Mouse (Mus musculus): ENCODE measurements around the gene Mbtd1. TPM values are rescaled to one million over a fixed set of nuclear protein-coding genes. Genes with fewer than 3 reads are reported as not detected.
"Not testable (repeated sequence)": the region's sequence is repeated elsewhere in the genome, so short reads cannot be mapped to it uniquely, and the experiment has no call there.

Gene Mbtd1
- 10 to 100 TPM; 28.1 to 38.8 (median 31.6) TPM for total RNA-seq (2022)

DNA sequence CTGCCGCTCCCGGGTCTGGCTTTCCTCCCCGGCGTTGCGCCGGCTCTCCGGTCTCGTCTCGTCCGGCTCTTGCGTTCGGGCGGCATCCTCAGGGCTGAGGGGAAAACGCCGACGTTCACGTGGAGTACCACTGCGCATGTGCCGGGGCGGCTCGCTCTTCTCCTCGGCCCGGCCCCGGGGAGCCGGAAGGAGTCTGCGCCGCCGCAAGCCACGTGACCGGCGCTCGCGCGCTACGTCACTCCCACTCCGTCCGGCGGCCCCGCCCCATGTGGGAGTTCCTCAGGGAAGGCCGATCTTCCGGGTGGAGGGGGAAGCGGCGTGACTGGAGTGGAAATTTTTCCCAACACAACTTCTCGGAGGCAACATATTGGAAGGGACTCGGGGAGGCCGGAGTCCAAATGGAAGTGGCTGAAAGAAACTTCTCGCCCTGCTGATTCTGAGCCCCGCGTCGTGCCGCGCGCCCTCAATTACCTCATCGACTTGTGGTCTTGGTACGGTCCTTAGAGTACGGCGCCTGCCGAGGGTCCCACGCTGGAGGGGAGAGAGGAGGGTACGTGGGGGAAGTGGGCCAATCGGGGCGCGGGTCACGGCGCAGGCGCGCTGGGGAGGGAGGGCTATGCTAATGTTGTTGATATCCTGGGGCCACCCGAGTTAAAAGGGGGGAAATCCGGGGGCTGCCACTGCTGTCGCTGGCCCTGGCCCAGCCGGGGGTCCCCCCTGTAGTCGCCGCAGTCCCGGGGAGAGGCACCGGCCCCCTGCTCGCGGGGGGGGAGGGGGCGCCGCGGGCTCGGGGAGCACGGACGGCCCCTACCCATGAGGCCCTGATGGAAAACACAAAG, at the start of gene Mbtd1, which contains the start of gene Utp18:
Mbtd1 (plus strand) TSS at position 281 of the 839 bp plus-strand sequence.
Utp18 (minus strand) TSS at position 195 of the 839 bp plus-strand sequence.
- DNase-seq (ENCODE audit: low spot score in 2 of 2), result peak; percentile 97 to 98

DNA sequence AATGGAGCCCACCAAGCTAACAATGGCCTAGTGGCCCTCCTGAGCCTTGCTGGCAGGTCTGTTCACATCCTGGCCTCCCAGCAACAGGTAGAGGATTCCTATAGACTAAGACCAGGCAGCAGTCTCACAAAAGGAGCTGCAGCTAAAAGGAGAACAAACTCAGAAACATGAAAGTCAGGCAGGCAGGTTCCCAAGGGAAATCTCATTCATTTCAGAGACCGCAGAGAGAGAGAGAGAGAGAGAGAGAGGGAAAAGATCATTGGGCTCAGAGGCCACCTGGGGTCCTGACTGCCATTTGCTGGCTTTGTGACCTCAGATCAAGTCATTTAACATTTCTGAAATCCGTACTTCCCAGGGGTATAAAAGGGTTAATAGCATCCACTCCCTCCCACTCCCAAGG, 38.3 kb upstream of the Mbtd1 start:
- DNase-seq (ENCODE audit: low spot score in 2 of 2), result no peak

DNA sequence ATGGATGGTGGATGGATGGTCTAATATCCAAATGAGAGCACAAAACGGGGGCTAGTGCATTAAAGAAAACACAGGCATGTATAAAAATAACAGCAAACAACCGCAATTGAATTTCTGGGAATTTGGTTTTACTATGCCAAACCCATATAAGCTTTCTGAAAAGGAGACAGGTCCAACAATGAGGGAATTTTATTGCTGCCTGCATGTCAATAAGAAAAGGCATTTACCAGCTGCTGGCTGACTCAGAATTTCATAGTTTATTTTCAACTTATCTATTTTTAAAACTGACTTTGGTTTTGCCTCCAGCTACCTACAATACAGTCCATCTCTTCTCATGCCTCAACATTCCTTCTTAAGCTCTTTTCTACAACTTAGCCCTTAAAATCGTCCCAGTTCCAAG, 33.1 kb upstream of the Mbtd1 start:
- DNase-seq (ENCODE audit: low spot score in 2 of 2), result no peak

DNA sequence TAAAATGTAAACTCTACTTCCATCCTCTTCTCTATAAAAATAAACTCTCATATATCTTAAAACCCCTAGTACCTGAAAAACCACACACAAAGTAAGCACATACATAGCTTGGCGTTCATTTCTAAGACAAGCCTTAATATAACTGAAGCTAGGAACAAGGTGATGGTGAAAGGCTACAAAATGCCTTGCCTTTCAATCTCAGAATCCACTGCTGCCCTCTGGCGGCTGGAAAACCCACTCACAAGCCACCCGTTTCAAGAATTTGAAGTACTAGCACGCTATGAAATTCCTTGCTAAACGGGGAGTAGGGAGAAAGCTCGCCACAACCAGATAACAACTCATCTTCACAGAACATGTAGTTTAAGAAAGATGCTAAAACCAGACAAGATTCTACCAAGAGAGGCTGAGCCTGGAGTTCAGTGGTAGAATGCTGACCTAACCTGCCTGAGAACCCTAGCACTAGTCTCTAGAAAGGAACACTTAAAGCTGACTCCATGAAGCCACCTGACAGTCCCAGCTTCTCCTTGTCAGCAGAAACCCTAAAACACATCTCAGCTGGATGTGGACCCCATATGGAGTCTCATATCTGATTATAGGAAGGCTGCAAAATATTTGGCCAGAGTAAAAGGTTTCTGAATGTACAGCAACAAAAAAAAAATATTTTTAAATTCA, 29.2 kb upstream of the Mbtd1 start:
- peak; percentile 64 to 74 for DNase-seq (ENCODE audit: low spot score in 2 of 2)

DNA sequence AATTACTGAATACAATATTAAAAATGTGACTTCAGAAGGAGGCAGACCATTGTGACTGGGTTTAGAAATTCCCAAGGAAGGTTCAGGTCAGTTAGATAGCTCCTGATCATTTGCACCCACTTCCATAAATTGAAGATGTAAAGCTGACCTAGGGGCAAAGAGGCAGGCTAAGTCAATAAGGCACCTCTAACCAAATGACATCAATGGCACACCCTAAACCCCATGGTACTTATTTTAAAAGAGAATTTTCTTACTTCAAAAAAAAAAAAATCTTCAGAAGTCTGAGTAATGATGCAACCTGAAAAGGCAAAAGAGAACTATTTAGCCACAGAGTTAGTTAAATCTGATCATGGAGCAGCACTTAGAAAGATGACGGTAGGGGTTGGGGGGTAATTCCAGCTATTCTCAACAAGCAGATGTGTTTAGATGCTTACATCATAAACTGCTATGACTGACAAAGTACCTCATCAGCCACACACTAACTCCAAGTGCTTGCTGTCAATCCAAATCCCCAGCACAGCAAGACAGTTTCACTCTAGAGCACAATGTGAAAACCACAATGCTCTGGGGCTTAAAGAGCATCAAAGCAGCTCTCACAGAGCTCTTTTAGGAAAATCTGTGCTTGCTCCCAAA, 25.0 kb upstream of the Mbtd1 start:
- no peak for DNase-seq (ENCODE audit: low spot score in 2 of 2)

DNA sequence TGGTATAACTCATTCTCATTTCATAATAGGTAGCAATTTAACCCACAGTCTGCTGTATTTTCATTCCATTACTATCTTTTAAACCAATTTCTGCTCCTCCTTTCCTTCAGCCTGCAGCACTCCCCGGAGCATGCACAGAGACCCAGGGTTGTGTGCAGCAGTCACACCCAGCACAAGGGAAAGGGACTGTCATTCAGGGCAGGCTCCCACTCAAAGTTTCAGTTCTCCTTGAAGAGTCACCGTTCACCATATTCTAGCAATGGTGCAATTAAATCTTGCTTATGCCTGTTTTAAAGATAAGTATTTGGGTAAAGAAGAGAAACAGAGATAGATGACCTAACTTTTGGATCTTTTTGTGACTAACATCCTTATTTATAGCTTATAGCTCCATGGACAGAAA, 24.5 kb upstream of the Mbtd1 start:
- no peak for DNase-seq (ENCODE audit: low spot score in 2 of 2)

DNA sequence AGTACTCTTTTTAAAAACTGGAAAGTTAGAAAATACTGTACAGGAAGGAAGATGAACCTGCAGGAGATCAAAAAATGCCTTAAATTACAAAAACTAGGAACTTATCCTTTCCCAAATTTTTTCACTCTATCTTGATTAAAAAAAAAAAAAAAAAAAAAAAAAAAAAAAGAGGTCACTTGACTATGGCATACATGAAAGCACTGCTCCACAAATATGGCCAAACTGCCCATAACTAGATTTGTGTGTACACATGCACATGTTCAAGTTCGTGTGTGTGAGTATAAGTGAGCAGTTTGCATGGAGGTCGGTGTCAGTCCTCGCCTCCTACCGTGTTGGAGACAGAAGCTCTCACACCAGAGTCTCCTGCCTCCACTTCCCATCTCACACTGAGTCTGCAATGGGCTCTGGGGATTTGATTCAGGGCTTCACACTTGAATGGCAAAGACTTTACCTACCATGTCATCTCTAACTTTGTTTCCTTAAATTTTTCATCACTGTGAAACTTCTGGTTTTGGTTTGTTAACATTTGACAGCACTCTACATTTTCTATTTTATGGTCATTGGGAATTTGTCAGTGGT, 23.5 kb upstream of the Mbtd1 start:
- no peak for DNase-seq (ENCODE audit: low spot score in 2 of 2)

DNA sequence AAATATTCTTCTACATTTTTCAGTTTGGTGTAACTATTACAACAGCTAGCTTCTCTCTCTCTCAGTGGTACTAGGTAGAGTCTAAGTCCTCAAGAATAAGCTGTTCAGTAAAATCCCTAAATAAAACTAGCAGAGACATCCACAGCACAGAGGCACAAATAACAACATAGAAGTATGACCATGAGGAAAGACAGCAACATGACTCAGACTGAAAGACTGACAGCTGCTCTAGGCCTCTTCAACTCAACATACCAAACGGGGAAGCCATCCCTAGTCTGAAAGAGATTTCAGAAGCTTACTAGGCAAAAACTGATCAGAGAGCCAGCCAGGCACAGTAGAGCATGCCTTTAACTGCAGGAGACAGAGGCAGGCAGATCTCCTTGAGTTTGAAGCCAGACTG, 23.0 kb upstream of the Mbtd1 start:
- DNase-seq (ENCODE audit: low spot score in 2 of 2), result no peak

DNA sequence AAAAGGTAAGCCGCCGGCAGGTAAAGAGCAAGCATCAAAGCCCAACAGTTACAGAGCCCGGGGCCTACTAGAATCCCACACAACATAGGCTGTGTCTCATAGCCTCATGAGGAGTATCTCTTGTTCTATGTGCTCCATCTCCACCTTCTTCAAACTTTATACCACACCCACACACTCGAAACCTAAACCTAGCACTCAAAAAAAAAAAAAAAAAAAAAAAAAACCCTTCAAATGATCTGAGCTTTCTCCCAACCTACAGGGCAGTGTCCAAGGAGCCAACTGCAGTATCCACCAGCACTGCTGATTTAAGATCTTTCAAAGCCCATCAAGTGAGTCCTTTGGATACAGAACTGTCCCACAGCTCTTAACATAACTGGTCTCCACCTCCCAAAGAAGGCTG, 1.6 kb upstream of the Mbtd1 start:
- no peak for DNase-seq (ENCODE audit: low spot score in 2 of 2)

DNA sequence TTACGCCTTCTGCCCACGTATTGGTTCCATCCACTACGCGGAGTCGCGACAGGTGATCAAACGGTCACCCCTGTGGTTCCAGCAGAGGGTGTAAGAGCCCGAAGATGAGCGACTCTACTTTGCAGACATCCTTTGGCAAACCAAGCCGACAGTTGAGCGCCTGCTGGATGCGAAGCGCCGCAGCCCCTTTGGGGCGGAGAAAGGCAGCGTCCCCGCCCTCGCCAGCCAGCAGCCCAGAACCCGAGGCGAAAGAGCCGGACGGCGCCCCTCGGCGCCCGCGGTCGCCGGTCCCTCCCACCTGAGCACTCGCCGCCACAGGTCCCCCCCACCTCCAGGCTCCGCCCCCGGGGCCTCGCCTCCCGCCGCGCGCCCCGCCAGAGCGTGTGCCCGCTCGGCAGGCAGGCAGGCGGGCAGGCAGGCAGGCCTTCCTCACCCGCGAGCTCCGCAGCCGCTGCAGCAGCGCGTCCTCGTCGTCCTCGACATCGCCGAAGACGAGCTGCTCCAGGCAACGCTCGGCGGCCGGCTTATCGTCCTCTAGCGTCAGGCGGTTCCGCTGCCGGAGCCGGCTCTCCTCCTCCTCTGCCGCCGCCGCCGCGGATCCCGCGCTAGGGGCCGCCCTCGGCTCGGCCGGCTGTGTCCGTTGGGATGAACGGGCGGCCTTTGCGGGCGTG, 616 bp upstream of the Mbtd1 start:
- peak; percentile 14 to 29 for DNase-seq (ENCODE audit: low spot score in 2 of 2)

DNA sequence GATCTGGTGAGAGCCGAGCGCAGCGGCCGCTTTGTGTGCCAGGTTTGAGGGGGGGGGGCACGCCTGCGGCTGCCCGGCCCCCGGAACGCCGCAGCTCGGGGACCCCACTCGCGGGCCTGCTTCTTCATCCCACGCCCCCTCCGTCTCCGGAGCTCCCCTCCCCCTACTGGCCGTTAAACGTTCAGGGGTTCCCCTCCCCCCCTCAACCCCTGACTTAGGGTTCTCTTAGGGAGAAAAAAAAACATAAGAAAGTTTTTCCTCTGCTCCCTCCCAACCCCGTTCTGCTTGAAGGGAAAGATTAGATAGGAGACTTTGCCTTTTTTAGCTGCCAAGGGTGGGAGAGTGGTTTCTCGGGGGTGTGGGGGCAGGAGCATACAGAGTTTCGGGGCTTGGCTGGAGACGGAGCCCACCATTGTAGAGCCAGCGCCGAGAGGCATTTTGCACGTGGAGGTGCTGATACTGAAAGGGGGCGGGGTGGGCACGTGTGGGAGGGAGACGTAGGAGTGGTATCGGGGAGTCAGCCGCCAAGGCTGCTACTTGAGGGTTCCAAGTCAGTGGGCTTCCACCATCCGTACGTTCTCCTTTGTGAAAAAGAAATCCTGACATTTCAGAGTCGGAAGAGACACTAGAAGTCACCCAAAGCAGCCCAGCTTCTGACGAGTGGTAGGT, 893 bp downstream of the Mbtd1 start:
- peak in 1 of 2 experiments; percentile 23 for DNase-seq (ENCODE audit: low spot score in 2 of 2)

DNA sequence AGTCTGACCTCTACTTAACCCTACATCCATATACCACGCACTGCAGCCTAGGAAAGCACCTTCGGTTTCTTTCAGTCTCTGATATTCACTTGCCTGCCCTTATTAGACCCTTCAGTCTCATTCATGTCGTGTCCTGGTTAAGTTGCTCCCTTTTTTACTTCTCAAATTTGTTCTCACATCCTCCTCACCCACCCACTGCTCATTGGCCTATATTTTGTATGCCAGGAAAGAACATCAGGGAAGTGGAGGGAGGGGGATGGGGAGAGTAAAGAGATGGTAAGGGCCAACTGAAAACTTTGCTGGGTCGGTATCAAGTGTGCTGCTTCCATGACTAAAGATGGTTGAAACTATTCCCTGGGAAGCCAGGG, 1.4 kb downstream of the Mbtd1 start:
- no peak for DNase-seq (ENCODE audit: low spot score in 2 of 2)

DNA sequence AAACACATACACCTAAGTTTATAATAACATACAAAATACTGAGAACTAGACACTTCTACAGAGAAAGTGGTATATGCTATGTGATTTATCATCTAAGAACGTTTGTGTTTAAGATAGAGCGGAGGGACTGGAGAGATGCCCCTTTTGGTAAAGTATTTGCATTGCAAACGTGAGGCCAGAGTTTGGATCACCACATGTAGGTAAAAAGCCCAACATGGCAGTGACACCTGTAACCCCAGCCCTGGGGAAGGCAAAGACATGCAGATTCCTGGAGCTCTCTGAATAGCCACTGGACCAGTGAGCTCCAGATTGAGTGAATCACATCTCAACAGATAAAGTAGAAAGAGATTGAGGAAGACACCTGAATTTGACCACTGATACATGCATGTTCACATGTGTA, 12.1 kb downstream of the Mbtd1 start:
- DNase-seq (ENCODE audit: low spot score in 2 of 2), result no peak

DNA sequence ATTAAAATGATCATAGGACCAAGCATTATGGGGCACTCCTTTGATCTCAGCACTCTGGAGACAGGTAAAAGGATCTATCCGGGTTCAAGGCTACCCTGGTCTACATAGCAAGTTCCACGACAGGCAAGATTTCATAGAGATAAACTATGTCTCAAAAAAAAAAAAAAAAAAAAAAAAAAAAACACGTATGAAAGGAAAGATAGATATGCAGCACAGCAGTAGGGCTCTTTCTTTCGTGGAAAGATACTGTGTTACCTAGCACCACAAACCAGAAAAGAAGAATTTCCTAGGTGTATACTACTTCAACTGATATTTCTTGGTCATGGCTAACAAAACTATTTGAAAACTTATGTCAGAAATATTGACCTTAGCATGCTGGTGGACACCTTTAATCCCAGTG, 21.2 kb downstream of the Mbtd1 start:
- DNase-seq (ENCODE audit: low spot score in 2 of 2), result no peak

DNA sequence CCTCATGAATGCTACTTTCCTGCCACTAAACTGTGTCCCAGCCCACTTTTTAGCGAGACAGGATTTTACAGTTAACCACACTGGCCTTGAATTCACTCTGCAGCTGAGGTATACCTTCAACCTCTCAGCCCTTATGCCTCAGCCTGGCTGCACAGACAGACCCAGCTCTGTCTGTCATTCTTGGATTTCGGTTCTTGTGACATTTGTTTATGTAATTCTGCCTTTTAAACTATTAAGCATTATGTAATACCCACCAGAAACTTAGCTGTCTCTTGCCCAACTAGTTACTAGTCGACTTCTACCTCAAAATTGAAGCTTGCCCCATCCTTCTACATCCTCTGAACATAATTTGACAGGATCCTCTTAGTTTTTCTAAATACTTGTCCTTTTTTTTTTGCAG, 22.2 kb downstream of the Mbtd1 start:
- no peak for DNase-seq (ENCODE audit: low spot score in 2 of 2)

DNA sequence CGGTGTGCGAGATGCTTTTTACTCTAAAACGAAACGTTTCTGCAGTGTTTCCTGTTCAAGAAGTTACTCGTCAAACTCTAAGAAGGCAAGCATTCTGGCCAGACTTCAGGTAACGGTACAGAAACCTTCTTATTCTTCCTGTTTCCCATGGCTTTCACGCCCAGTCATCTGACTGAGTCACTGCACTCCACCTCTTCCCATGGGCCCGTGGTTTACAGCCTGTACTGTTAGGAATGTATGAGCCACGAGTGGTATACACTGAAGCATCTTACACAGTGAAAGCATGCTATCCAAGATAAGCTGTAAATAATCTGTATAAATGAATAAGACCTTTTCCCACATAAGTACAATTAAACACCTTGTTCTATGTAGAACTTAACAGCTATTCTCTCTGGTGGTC, 23.2 kb downstream of the Mbtd1 start:
- DNase-seq (ENCODE audit: low spot score in 2 of 2), result no peak

DNA sequence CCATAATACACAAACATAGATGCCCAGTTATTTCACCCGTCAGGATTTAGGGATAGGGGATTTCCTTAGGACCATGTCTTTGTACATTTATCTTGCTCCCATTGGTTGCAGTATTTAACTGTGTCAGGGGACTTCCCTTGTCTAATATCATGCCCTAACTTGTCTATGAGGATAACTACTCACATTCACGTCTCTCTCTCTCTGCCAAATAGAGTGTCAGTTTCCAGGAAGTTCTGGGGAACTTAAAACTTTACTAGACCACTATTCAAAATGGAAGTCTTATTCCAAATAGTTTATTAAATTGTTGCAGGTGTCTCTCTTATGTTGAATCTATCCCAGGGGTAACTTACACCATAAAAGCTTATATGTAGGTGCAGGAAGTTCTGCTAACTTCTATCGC, 26.0 kb downstream of the Mbtd1 start:
- no peak for DNase-seq (ENCODE audit: low spot score in 2 of 2)

DNA sequence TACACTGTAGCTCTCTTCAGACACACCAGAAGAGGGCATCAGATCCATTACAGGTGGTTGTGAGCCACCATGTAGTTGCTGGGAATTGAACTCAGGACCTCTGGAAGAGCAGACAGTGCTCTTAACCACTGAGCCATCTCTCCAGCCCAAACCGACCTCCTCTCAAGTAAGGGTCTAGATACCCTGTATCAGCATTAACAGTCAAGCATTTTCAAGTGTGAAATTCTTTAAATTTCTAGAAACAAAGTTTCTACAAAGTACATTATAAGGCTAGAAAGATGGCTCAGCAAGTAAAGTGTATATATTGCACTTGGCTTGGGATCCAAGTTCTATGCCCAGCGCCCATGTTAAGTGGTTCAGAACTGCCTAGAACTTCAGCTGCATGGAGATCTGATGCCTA, 29.4 kb downstream of the Mbtd1 start:
- DNase-seq (ENCODE audit: low spot score in 2 of 2), result not testable (repeated sequence)

DNA sequence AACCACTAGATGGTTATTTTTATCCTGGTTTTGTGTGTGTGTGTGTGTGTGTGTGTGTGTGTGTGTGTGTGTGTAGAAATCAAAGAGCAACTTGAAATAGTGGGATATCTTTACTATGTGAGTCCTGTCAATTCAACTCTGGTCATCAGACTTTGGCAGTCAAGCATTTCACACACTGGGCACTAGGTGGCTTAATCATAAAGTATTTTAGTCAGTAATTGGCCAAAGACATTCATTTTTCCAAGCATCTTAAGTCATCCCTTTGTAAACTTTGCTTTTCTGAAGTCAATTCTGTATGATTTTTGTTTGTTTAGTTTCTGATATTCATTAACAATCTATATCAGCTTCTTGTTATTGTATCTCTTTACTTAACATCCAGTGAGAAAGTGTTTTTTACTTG, 43.5 kb downstream of the Mbtd1 start:
- no peak for DNase-seq (ENCODE audit: low spot score in 2 of 2)

DNA sequence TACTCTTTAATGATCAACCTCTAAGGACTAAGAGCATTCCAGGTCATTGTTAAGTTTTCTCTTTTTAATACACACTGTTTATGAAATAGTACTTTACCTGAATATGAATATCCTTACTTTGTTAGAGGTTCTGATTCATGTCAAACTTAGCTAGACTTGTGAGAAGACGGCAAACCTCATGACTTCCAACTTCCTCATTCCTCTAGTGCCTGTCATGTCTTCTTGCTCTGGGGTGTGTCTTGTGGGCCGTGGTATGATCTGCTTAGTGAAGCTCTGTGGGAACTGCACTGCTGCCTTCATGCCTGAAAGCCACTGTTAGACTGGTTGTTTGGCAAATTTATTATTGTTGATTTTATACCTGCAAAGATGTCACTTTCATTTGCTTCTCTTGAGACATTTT, 55.3 kb downstream of the Mbtd1 start:
- DNase-seq (ENCODE audit: low spot score in 2 of 2), result no peak

DNA sequence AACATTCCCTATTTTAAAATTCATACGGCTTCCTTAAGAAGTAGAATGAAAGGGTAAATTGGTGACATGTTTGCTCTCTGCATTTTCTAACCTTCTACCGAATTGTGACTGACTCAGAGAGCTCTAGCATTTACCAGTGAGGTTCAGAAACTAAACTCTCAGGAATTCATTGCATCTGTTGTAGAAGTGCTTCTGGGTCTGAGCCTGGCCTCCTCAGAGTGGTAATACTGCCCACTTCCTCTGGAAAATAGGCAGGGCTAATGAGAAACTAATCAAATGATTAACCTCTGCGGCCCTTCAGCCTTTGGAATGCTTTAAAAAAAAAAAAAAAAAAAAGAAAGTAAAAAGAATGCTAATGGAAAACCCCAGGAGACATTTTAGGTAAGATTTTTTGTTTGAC, 59.3 kb downstream of the Mbtd1 start:
- DNase-seq (ENCODE audit: low spot score in 2 of 2), result no peak

Data from left cerebral cortex, adult 8-10 months (tissue).